Mouse (Mus musculus) forebrain, embryonic 16.5 days (tissue): ENCODE results near the gene Spata31d1b. TPM values are rescaled to one million over a fixed set of nuclear protein-coding genes. Genes with fewer than 3 reads are reported as not detected.

Experiments used
- ATAC-seq: fragments of 200-750 bp; cut with Nextera tagmentation; 2 replicates; pipeline ENCODE4 v1.8.0; 2017; ENCODE audit warnings: mild to moderate bottlenecking, moderate library complexity
- H3K27ac ChIP-seq: fragments of 300-500 bp; sonication (generic); 2 replicates; pipeline ENCODE4 v1.5.1; 2014; ENCODE audit warnings: low read length, control low read depth
- H3K27me3 ChIP-seq: fragments of 300-500 bp; sonication (generic); replicated peaks from 2 replicates; pipeline ENCODE4 v1.6.1; 2014; ENCODE audit warnings: low read length; ENCODE audit not compliant: control insufficient read depth, insufficient read depth
- H3K36me3 ChIP-seq: fragments of 300-500 bp; sonication (generic); 2 replicates; pipeline ENCODE4 v1.6.1; 2014; ENCODE audit not compliant: control insufficient read depth, insufficient read depth
- H3K4me1 ChIP-seq: fragments of 300-500 bp; sonication (generic); replicated peaks from 2 replicates; pipeline ENCODE4 v1.6.1; 2014; ENCODE audit warnings: low read length; ENCODE audit not compliant: control insufficient read depth, insufficient read depth
- H3K4me2 ChIP-seq: fragments of 300-500 bp; sonication (generic); 2 replicates; pipeline ENCODE4 v1.6.1; 2014; ENCODE audit warnings: mild to moderate bottlenecking, low read length, control low read depth
- H3K4me3 ChIP-seq: fragments of 300-500 bp; sonication (generic); replicated peaks from 2 replicates; pipeline ENCODE4 v1.5.1; 2014; ENCODE audit warnings: mild to moderate bottlenecking, low read length, control low read depth
- H3K9ac ChIP-seq: fragments of 300-500 bp; sonication (generic); replicated peaks from 2 replicates; pipeline ENCODE4 v1.6.1; 2014; ENCODE audit warnings: low read depth, low read length, control low read depth
- H3K9me3 ChIP-seq: fragments of 300-500 bp; sonication (generic); 2 replicates; pipeline ENCODE4 v1.6.1; 2016; ENCODE audit warnings: low read length; ENCODE audit not compliant: control insufficient read depth
- WGBS: fragments of 180-500 bp; shearing (Covaris S2); extraction: QIAGEN DNeasy Blood & Tissue Kit; methylation state at CpG from one replicate; pipeline ENCODE4 v1.1.7; 2014; 5-methylcytosine and 5-hydroxymethylcytosine counted together
- polyA plus RNA-seq: library from polyadenylated mRNA; unstranded; fragments of >200 nt; fragmentation: Nextera tagmentation; extraction: Ambion mirVana; gene quantifications from 2 replicates; pipeline ENCODE4 v1.2.1, GENCODE M21; 2015

Gene Spata31d1b
- polyA plus RNA-seq, 1 experiment from 2014 or later: not detected

DNA sequence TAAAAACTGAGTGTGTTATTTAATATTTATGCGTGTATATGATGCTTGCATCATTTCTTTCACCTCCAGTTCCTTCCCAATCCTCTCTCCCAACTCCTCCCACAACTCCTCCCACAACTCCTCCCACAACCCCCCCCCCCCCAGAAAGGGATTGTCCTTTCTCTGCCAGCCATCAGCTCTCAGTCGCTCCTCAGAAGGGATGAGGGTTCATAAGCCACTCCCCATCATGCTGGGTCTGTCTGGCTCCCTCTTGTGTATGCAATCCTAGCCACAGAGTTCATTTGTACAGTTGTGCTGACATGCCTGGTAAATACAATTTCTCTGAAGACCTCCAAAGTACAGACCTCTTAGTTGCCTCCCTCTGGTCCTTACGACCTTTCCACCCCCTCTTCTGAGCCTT is 23.1 kb downstream of the Spata31d1b start:
- Histone ChIP-seq H3K27ac (no peak overlapping the region), H3K9ac (no peak overlapping the region), H3K4me1 (no peaks in the 10 kb centered on the region), H3K4me2 (no peak overlapping the region), H3K27me3 (no peaks in the 10 kb centered on the region), H3K9me3 (no peaks in the 10 kb centered on the region), H3K36me3 (no peaks in the 10 kb centered on the region), H3K4me3 (no peak overlapping the region)
- WGBS: 31% methylated on average over 3 of the region's 3 CpGs
- no peak for ATAC-seq

GRCm38 (mm10) chr13:59738455-59738854 is 26.4 kb downstream of the Spata31d1b start:
- Histone ChIP-seq H3K9ac (no peak overlapping the region), H3K4me2 (no peak overlapping the region), H3K27me3 (no peaks in the 10 kb centered on the region), H3K27ac (no peak overlapping the region), H3K9me3 (no peaks in the 10 kb centered on the region), H3K4me3 (no peak overlapping the region), H3K4me1 (no peaks in the 10 kb centered on the region), H3K36me3 (no peaks in the 10 kb centered on the region)
- WGBS: 83% methylated on average over 2 of the region's 2 CpGs
- no peak for ATAC-seq

- no peaks in the 10 kb centered on the region for H3K9me3 ChIP-seq
- H3K4me2 ChIP-seq: no peak overlapping the region
- H3K36me3 ChIP-seq: no peaks in the 10 kb centered on the region
- no peak overlapping the region for H3K27ac ChIP-seq
- no peak for ATAC-seq
- no peaks in the 10 kb centered on the region for H3K27me3 ChIP-seq
- H3K4me1 ChIP-seq: no peaks in the 10 kb centered on the region
- WGBS: 90% methylated on average over 4 of the region's 4 CpGs
- no peak overlapping the region for H3K4me3 ChIP-seq
- no peak overlapping the region for H3K9ac ChIP-seq
Measured at GRCm38 (mm10) chr13:59739397-59739796, 27.3 kb downstream of the Spata31d1b start.

- WGBS: 87% methylated on average over 11 of the region's 11 CpGs
- Histone ChIP-seq H3K4me3 (no peak overlapping the region), H3K4me1 (no peaks in the 10 kb centered on the region), H3K27me3 (no peaks in the 10 kb centered on the region), H3K9ac (no peak overlapping the region), H3K36me3 (no peaks in the 10 kb centered on the region), H3K9me3 (no peaks in the 10 kb centered on the region), H3K27ac (no peak overlapping the region), H3K4me2 (no peak overlapping the region)
- no peak for ATAC-seq
Measured at GRCm38 (mm10) chr13:59741096-59741495, 29.0 kb downstream of the Spata31d1b start.

- H3K36me3 ChIP-seq: no peaks in the 10 kb centered on the region
- H3K4me3 ChIP-seq: no peak overlapping the region
- H3K9me3 ChIP-seq: no peaks in the 10 kb centered on the region
- no peaks in the 10 kb centered on the region for H3K4me1 ChIP-seq
- H3K4me2 ChIP-seq: no peak overlapping the region
- no peak for ATAC-seq
- 80% methylated on average over 10 of the region's 10 CpGs for WGBS
- no peaks in the 10 kb centered on the region for H3K27me3 ChIP-seq
- no peak overlapping the region for H3K27ac ChIP-seq
- H3K9ac ChIP-seq: no peak overlapping the region
Measured at GRCm38 (mm10) chr13:59741697-59742096, 29.6 kb downstream of the Spata31d1b start.

GRCm38 (mm10) chr13:59745462-59745861 is 33.4 kb downstream of the Spata31d1b start:
- H3K9me3 ChIP-seq: no peaks in the 10 kb centered on the region
- H3K4me3 ChIP-seq: no peak overlapping the region
- no peak overlapping the region for H3K27ac ChIP-seq
- no peaks in the 10 kb centered on the region for H3K27me3 ChIP-seq
- no peak for ATAC-seq
- H3K36me3 ChIP-seq: no peaks in the 10 kb centered on the region
- WGBS: 89% methylated on average over 6 of the region's 6 CpGs
- H3K9ac ChIP-seq: no peak overlapping the region
- H3K4me2 ChIP-seq: no peak overlapping the region
- no peaks in the 10 kb centered on the region for H3K4me1 ChIP-seq

GRCm38 (mm10) chr13:59746164-59746563 is 34.1 kb downstream of the Spata31d1b start:
- WGBS: 80% methylated on average over 6 of the region's 6 CpGs
- no peak overlapping the region for H3K4me3 ChIP-seq
- no peak overlapping the region for H3K4me2 ChIP-seq
- no peak overlapping the region for H3K27ac ChIP-seq
- H3K36me3 ChIP-seq: no peaks in the 10 kb centered on the region
- no peaks in the 10 kb centered on the region for H3K4me1 ChIP-seq
- H3K27me3 ChIP-seq: no peaks in the 10 kb centered on the region
- ATAC-seq: no peak
- no peaks in the 10 kb centered on the region for H3K9me3 ChIP-seq
- no peak overlapping the region for H3K9ac ChIP-seq

- Histone ChIP-seq H3K27me3 (no peaks in the 10 kb centered on the region), H3K4me2 (no peak within 1 kb of the TSS), H3K4me3 (no peak within 1 kb of the TSS), H3K36me3 (no peaks in the 10 kb centered on the region), H3K9ac (no peak within 1 kb of the TSS), H3K9me3 (no peaks in the 10 kb centered on the region), H3K4me1 (no peaks in the 10 kb centered on the region), H3K27ac (no peak within 1 kb of the TSS)
- 79% methylated on average over 9 of the region's 9 CpGs for WGBS
- no peak for ATAC-seq
Measured at GRCm38 (mm10) chr13:59746711-59747110, 34.6 kb downstream of the Spata31d1b start, which contains the start of gene 1700014D04Rik. Gene 1700014D04Rik, minus strand, starts transcription at chr13:59746752.

GRCm38 (mm10) chr13:59750310-59750709 is 38.2 kb downstream of the Spata31d1b start:
- no peak overlapping the region for H3K4me3 ChIP-seq
- no peaks in the 10 kb centered on the region for H3K4me1 ChIP-seq
- ATAC-seq: no peak
- whole genome bisulfite sequencing: 91% methylated on average over 12 of the region's 12 CpGs
- peaks cover 6% of the 10 kb centered on the region; the same call in 1 of the 2 replicates for H3K36me3 ChIP-seq
- no peak overlapping the region for H3K9ac ChIP-seq
- H3K4me2 ChIP-seq: no peak overlapping the region
- H3K27me3 ChIP-seq: no peaks in the 10 kb centered on the region
- H3K9me3 ChIP-seq: no peaks in the 10 kb centered on the region
- H3K27ac ChIP-seq: no peak overlapping the region

DNA sequence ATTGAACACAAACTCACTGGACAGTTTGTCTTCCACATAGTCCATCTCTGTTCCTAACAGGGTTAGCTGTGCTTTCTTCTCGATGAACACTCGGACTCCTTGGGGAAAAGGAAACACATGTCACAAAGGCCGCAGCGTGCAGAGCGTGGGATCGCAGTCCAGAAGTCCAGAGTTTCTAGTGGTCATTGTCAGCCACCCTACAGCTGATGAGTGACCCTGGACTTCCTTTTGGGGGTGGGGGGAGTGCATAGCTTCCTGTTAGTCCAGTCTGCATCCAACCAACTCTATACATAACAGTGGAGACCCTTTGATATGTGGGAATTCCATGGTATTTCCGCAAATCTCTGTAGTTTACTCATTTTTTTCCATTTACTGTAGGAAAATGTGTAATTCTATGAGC is 44.8 kb downstream of the Spata31d1b start:
- Histone ChIP-seq H3K4me3 (no peak overlapping the region), H3K4me1 (no peaks in the 10 kb centered on the region), H3K27ac (no peak overlapping the region), H3K27me3 (no peaks in the 10 kb centered on the region), H3K9me3 (no peaks in the 10 kb centered on the region), H3K4me2 (no peak overlapping the region), H3K36me3 (peaks cover 10% of the 10 kb centered on the region), H3K9ac (no peak overlapping the region)
- no peak for ATAC-seq
- WGBS: 93% methylated on average over 7 of the region's 7 CpGs
